Mouse (Mus musculus): ENCODE results near the gene Hlcs.

DNA sequence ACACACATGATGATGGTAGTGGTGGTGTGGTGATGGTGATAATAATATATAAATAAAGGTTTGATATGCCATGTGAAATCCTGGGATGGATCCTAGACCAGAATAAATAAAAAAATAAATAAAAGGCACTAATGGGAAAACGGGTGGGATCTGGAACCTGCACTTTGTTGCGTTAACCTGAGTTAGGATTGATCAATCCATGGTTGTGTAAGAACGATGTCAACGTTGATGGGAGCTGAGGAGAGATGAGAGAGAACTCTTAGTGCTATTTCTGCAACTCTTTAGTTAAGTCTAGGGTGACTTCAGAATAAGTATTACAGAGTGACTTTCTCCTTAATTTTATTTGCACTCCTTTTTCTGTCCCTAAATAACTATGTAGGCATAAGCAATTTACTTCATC lies 12.2 kb downstream of the Hlcs start:
- TF ChIP-seq CTCF (IDR thresholded peaks at IDR 0.05; ENCODE audit: low read depth, low read length), result no peak
- no peak for TF ChIP-seq GATA1 (IDR thresholded peaks at IDR 0.05; ENCODE audit: borderline replicate concordance, low read length)
- no peak for TF ChIP-seq TAL1 (conservative IDR thresholded peaks at IDR 0.05; ENCODE audit: low read depth, low read length)
- TF ChIP-seq POLR2AphosphoS5 (IDR thresholded peaks at IDR 0.05; ENCODE audit: insufficient replicate concordance, low read depth, low read length), result no peak

Data from G1E (cell line).